Mouse (Mus musculus) C2C12 (cell line): ENCODE data around the gene Tekt5. TPM values are rescaled to one million over a fixed set of nuclear protein-coding genes. Genes with fewer than 3 reads are reported as not detected.

Experiments used
- H3K27me3 ChIP-seq: one replicate; pipeline ENCODE4 v1.6.1; 2011; ENCODE audit not compliant: control insufficient read depth, insufficient read depth, insufficient read length
- H3K36me3 ChIP-seq: one replicate; pipeline ENCODE4 v1.6.1; 2011; ENCODE audit not compliant: control insufficient read depth, insufficient read depth
- H3K4me3 ChIP-seq: one replicate; pipeline ENCODE4 v1.5.1; 2011; ENCODE audit warnings: mild to moderate bottlenecking, control low read depth; ENCODE audit not compliant: poor library complexity, insufficient read depth, severe bottlenecking
- H3K79me2 ChIP-seq: one replicate; pipeline ENCODE4 v1.6.1; 2011; ENCODE audit not compliant: control insufficient read depth, insufficient read depth
- H3K79me3 ChIP-seq: one replicate; pipeline ENCODE4 v1.6.1; 2011; ENCODE audit warnings: low read depth, control low read depth
- H3ac ChIP-seq: one replicate; pipeline ENCODE3; 2011; ENCODE audit warnings: low read depth; ENCODE audit not compliant: control insufficient read depth, insufficient read length
- CEBPB ChIP-seq: IDR thresholded peaks from one replicate; pipeline ENCODE4 v1.6.1; 2011; ENCODE audit warnings: low read depth, mild to moderate bottlenecking, control low read depth, moderate library complexity
- CTCF ChIP-seq: IDR thresholded peaks from one replicate; pipeline ENCODE4 v1.5.1; 2011; ENCODE audit not compliant: control insufficient read depth, insufficient read depth, insufficient read length
- FOSL1 ChIP-seq: IDR thresholded peaks from one replicate; pipeline ENCODE4 v1.8.0; 2011; ENCODE audit warnings: mild to moderate bottlenecking, low read length; ENCODE audit not compliant: poor library complexity, insufficient read depth, severe bottlenecking
- MAX ChIP-seq: IDR thresholded peaks from one replicate; pipeline ENCODE4 v1.6.1; 2011; ENCODE audit warnings: mild to moderate bottlenecking, control low read depth
- MYOD1 ChIP-seq: IDR thresholded peaks from one replicate; pipeline ENCODE4 v1.6.1; 2011; ENCODE audit warnings: low read depth; ENCODE audit not compliant: control insufficient read depth, insufficient read length
- MYOG ChIP-seq: IDR thresholded peaks from one replicate; pipeline ENCODE4 v1.6.1; 2011; ENCODE audit not compliant: control insufficient read depth, insufficient read length; ENCODE audit errors: extremely low read depth
- USF1 ChIP-seq: IDR thresholded peaks from one replicate; pipeline ENCODE4 v1.6.1; 2011; ENCODE audit warnings: low read depth, mild to moderate bottlenecking, control low read depth, moderate library complexity
- polyA plus RNA-seq: library from polyadenylated mRNA; unstranded; fragments of >200 nt; fragmentation: generic; extraction: Trizol; gene quantifications from one replicate; pipeline ENCODE4 v1.2.1, GENCODE M21; 2012; ENCODE audit warnings: missing spikeins

Gene Tekt5
- polyA plus RNA-seq, 1 experiment, result not detected

DNA sequence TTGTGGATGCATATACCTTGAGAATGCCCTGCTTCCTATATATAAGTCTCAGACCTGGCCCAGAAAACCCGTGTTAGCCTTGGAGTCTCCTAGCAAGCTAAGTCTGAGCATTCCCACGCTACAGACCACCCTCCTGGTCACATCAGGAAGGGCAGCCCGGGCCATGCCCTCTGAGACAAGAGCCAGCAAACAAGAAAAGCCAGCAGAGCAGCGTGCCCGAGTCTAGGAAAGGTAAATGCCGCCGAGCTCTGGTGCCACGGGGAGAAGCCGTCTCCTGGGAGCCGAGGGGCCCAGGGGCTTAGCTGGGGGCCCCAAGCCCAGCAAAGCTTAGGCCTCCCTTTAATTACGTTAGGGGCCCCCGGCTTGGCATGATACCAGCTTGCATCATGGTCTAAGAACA lies 10.0 kb downstream of the Tekt5 start:
- Histone ChIP-seq H3K36me3 (no peaks in the 10 kb centered on the region), H3K79me3 (no peaks in the 10 kb centered on the region), H3K4me3 (no peak overlapping the region), H3K79me2 (no peaks in the 10 kb centered on the region), H3ac (no peak overlapping the region), H3K27me3 (no peaks in the 10 kb centered on the region)
- TF ChIP-seq USF1, result no peak

DNA sequence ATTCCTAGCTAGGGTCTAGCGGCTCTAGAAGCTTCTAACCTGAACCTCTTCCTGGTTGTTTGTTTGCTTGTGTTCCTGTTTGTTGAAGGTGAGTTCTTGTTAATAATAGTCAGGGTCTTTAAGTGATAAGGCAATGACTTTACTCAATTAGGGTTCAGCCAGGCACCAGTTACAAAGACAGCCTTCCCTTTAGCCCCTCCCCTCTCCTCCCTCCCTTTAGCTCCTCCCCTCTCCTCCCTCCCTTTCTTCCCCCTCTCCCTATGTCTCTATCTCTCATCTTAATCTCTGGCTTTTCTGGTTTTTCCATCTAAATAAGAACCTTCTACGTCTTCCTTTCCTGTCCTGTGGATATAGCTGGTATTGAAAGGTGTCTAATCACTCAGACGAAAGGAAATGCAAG lies 10.7 kb downstream of the Tekt5 start:
- no peaks in the 10 kb centered on the region for H3K79me2 ChIP-seq
- TF ChIP-seq MAX (no peak), MYOG (no peak), CTCF (no peak), USF1 (no peak), MYOD1 (no peak), CEBPB (no peak), FOSL1 (no peak)
- no peaks in the 10 kb centered on the region for H3K36me3 ChIP-seq
- no peaks in the 10 kb centered on the region for H3K27me3 ChIP-seq
- H3K4me3 ChIP-seq, result no peak overlapping the region
- no peaks in the 10 kb centered on the region for H3K79me3 ChIP-seq
- no peak overlapping the region for H3ac ChIP-seq

DNA sequence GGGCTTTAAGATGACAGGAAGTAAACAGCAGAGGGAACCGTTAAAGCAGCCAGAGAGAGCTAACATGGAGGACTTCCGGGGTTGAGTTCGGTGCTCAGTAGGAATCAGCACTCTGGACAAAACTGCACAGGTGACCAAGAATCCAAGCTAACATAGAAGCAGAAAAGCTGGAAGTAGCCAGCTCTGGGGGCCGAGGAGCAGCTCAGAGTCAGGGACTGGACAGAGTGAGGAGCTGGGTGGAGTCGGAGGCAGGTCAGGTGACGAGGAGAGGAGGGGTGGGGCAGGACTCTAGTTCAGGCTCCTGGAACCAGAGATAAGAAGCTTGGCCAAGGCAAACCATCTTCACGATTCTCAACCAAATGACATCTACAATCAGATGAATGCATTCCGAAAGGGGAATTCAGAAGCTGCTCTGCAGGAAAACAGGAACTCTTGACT lies 11.2 kb downstream of the Tekt5 start:
- Histone ChIP-seq H3K4me3 (no peak overlapping the region), H3ac (no peak overlapping the region), H3K36me3 (no peaks in the 10 kb centered on the region), H3K27me3 (no peaks in the 10 kb centered on the region), H3K79me3 (no peaks in the 10 kb centered on the region), H3K79me2 (no peaks in the 10 kb centered on the region)
- no peak for TF ChIP-seq FOSL1
- no peak for TF ChIP-seq CEBPB
- TF ChIP-seq CTCF, result no peak
- TF ChIP-seq MYOD1, result no peak
- no peak for TF ChIP-seq MYOG
- TF ChIP-seq MAX, result no peak
- TF ChIP-seq USF1, result peak; percentile 17

DNA sequence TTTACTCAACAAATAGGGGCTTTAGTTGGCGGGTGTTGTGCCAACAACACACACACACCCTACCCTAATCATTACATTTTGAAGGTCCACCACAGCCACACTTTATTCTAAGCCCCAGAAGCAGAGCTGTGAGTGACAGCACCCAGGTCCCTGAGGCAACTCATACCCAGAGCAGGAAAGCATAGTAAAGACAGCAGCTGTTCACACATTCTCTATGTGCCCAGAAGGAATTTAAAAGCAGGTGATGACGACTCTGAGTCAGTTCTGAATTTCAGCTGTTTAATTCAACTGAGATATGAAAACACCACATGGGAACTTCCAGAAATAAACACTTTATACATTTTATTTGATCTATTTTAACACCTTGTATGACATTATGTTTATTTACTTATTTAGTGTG lies 15.8 kb downstream of the Tekt5 start:
- H3K36me3 ChIP-seq, result no peaks in the 10 kb centered on the region
- H3K4me3 ChIP-seq, result no peak overlapping the region
- no peaks in the 10 kb centered on the region for H3K79me2 ChIP-seq
- TF ChIP-seq MYOD1, result no peak
- no peak for TF ChIP-seq CEBPB
- TF ChIP-seq FOSL1, result no peak
- no peak for TF ChIP-seq USF1
- no peak for TF ChIP-seq MAX
- no peak for TF ChIP-seq MYOG
- no peak for TF ChIP-seq CTCF
- no peak overlapping the region for H3ac ChIP-seq
- H3K27me3 ChIP-seq, result no peaks in the 10 kb centered on the region
- no peaks in the 10 kb centered on the region for H3K79me3 ChIP-seq

GRCm38 (mm10) chr16:10377286-10377685 lies 18.0 kb downstream of the Tekt5 start:
- H3K79me2 ChIP-seq, result no peaks in the 10 kb centered on the region
- no peaks in the 10 kb centered on the region for H3K27me3 ChIP-seq
- no peaks in the 10 kb centered on the region for H3K79me3 ChIP-seq
- no peak overlapping the region for H3K4me3 ChIP-seq
- no peaks in the 10 kb centered on the region for H3K36me3 ChIP-seq
- TF ChIP-seq CTCF (no peak), FOSL1 (no peak), CEBPB (no peak), MYOG (no peak), MYOD1 (no peak), MAX (no peak), USF1 (no peak)
- H3ac ChIP-seq, result no peak overlapping the region

DNA sequence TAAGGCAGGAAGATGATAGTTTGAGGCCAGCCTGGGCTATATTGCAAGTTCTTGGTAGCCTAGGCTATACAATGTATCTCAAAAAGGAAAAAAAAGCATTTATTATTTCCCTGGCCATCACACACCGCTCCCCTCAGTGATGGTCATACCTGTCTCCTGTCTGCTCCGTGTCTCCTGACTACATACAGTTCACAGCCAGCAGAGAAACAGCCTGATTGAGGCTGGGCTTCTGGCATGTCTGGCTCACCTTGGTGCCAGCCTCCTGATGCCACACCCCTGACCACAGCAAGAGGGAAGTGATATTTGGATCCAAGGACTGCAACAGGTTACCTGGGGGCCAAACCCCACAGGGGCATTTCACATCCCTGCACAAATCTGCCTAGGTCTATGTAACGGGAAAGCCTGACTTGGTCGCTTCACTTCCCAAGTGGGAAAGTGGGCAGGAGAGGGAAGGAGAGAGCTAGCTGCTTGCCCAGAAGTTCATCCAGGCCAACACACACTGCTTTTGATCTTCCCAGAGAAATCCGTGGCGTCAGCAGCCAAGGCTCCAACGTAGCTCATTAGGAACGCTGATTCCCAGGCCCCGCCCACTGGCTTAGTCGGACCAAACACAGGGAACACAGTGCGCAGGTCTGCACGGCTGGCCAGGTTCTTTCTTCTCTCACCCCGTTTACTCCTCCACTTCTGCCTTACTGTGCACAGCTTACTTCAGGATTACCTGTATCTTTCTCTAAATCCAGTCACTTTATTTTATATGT lies 20.9 kb downstream of the Tekt5 start:
- Histone ChIP-seq H3K79me3 (no peaks in the 10 kb centered on the region), H3K79me2 (no peaks in the 10 kb centered on the region), H3ac (no peak overlapping the region), H3K36me3 (no peaks in the 10 kb centered on the region), H3K4me3 (no peak overlapping the region), H3K27me3 (no peaks in the 10 kb centered on the region)
- no peak for TF ChIP-seq FOSL1
